Mouse (Mus musculus) left cerebral cortex, postnatal 10 days (tissue): Measurements from ENCODE around the gene Tekt2. TPM values are rescaled to one million over a fixed set of nuclear protein-coding genes. Genes with fewer than 3 reads are reported as not detected.

Source experiments
- DNase-seq, 2 experiments: peaks; one replicate each; pipeline ENCODE4 v3.0.0; 2021 to 2022; ENCODE audit warnings: low spot score in 2 of 2, mixed read lengths in 1 of 2; ENCODE audit errors: extremely low spot score in 1 of 2
- intact Hi-C: fragments of 180-260 bp; cut with DNase I; formaldehyde crosslinking; loops from one replicate; pipeline ENCODE4 v1.15.1; 2025
- total RNA-seq, 2 experiments: library from RNA; stranded (reverse); gene quantifications; 2 replicates each; pipeline ENCODE4 v1.2.3; 2021

Gene Tekt2
- total RNA-seq, 2 experiments from 2014 or later: 2.2 to 2.5 TPM

GRCm38 (mm10) chr4:126278961-126279360 lies 46.5 kb downstream of the Tekt2 start:
- intact Hi-C loops: loop anchor here (5.0 kb wide), 1 partner anchor 33 kb away; no protein-coding TSS in a partner anchor

GRCm38 (mm10) chr4:126278565-126278915 lies 46.9 kb downstream of the Tekt2 start:
- intact Hi-C loops: loop anchor here (5.0 kb wide), 1 partner anchor 34 kb away; no protein-coding TSS in a partner anchor
- no peak for DNase-seq

More at GRCm38 (mm10) chr4:126278961-126279360, 46.5 kb downstream of the Tekt2 start:
- DNase-seq: no peak

- intact Hi-C loops: loop anchor here (5.0 kb wide), 1 partner anchor 34 kb away; no protein-coding TSS in a partner anchor
- peak in 1 of 2 experiments; percentile 56 for DNase-seq
Measured at GRCm38 (mm10) chr4:126277906-126278564, 47.5 kb downstream of the Tekt2 start.

GRCm38 (mm10) chr4:126275681-126276131 lies 49.8 kb downstream of the Tekt2 start:
- intact Hi-C loops: loop anchor here (5.0 kb wide), 1 partner anchor 37 kb away; no protein-coding TSS in a partner anchor
- DNase-seq: peak in 1 of 2 experiments; percentile 52

- intact Hi-C loops: loop anchor here (5.0 kb wide), 1 partner anchor 37 kb away; no protein-coding TSS in a partner anchor
- DNase-seq: no peak
Measured at GRCm38 (mm10) chr4:126275081-126275480, 50.4 kb downstream of the Tekt2 start.

- intact Hi-C loops: no loop called here
- no peak for DNase-seq
Measured at GRCm38 (mm10) chr4:126273753-126274152, 51.7 kb downstream of the Tekt2 start.

Other genes with a start within 250 kb of the Tekt2 start
- 10 to 100 TPM; 16.2 to 16.8 TPM for gene Lsm10, start 229.1 kb downstream of the Tekt2 start, total RNA-seq
- 10 to 100 TPM; 18.6 to 25.9 TPM for gene Stk40, start 221.7 kb downstream of the Tekt2 start, total RNA-seq
- gene Eva1b, start 177.9 kb downstream of the Tekt2 start, total RNA-seq: 1 to 10 TPM; 6.8 to 8.0 TPM
- gene Sh3d21, start 162.2 kb downstream of the Tekt2 start, total RNA-seq: 1 to 10 TPM; 1.3 to 1.7 TPM
- 100 to 1,000 TPM; 131 to 139 TPM for gene Thrap3, start 122.9 kb downstream of the Tekt2 start, total RNA-seq
- gene Map7d1, start 69.3 kb downstream of the Tekt2 start, total RNA-seq: 100 to 1,000 TPM; 218 to 226 TPM
- gene Trappc3, start 63.4 kb downstream of the Tekt2 start, total RNA-seq: 10 to 100 TPM; 89.7 to 99.2 TPM
- 1 to 10 TPM in 1 of 2 experiments, under 1 TPM in 1; 0.92 to 1.0 TPM for gene Col8a2, start 38.9 kb downstream of the Tekt2 start, total RNA-seq
- gene Adprhl2, start 4.0 kb downstream of the Tekt2 start, total RNA-seq: 10 to 100 TPM; 25.1 to 29.6 TPM
- 10 to 100 TPM; 23.0 to 23.5 TPM for gene Ago3, start 103.9 kb upstream of the Tekt2 start, total RNA-seq
- 10 to 100 TPM; 62.4 to 65.3 TPM for gene Ago1, start 142.9 kb upstream of the Tekt2 start, total RNA-seq
- gene Ago4, start 207.8 kb upstream of the Tekt2 start, total RNA-seq: 1 to 10 TPM; 6.2 to 6.3 TPM
- gene Clspn, start 231.2 kb upstream of the Tekt2 start, total RNA-seq: 1 to 10 TPM; 1.1 to 2.5 TPM